Mouse (Mus musculus): Measurements from ENCODE around the gene Gmfg.
A peak's percentile ranks its signal among the peaks of the same experiment; 100 is the strongest.

The Gmfg gene

GRCm38 (mm10) chr7:28484192-28484591 lies 46.9 kb downstream of the Gmfg start:
- no peak for DNase-seq (ENCODE audit: low read depth)

GRCm38 (mm10) chr7:28488030-28488491 lies 50.8 kb downstream of the Gmfg start:
- DNase-seq (ENCODE audit: low read depth): no peak

- peak; percentile 49 for DNase-seq (ENCODE audit: low read depth)
These were observed 53.2 kb downstream of the Gmfg start for GRCm38 (mm10) chr7:28490410-28490809.

GRCm38 (mm10) chr7:28490903-28491302 lies 53.7 kb downstream of the Gmfg start:
- DNase-seq (ENCODE audit: low read depth): no peak

GRCm38 (mm10) chr7:28492310-28492709 lies 55.1 kb downstream of the Gmfg start:
- no peak for DNase-seq (ENCODE audit: low read depth)

GRCm38 (mm10) chr7:28495426-28495825 lies 58.2 kb downstream of the Gmfg start:
- no peak for DNase-seq (ENCODE audit: low read depth)

Data from c-Kit-positive CD71-positive TER-119-negative erythroid progenitor cells, embryonic 14.5 days (primary cell).